Mouse (Mus musculus): ENCODE data around the gene Atf7ip. TPM values are rescaled to one million over a fixed set of nuclear protein-coding genes. Genes with fewer than 3 reads are reported as not detected.

Atf7ip gene
- polyA plus RNA-seq, 1 experiment from 2014 or later = 21.0 TPM

GRCm38 (mm10) chr6:136658303-136658702 lies 152.3 kb downstream of the Atf7ip start:
- WGBS = 70% methylated on average over 4 of the region's 4 CpGs
- no peak overlapping the region for H3K4me3 ChIP-seq (ENCODE audit: low read length)
- peaks cover 6% of the 10 kb centered on the region for H3K4me1 ChIP-seq (ENCODE audit: control insufficient read depth, insufficient read depth, low read length)
- H3K4me2 ChIP-seq (ENCODE audit: low read depth, low read length) = no peak overlapping the region
- no peaks in the 10 kb centered on the region for H3K36me3 ChIP-seq (ENCODE audit: control insufficient read depth, insufficient read depth, low read length)
- H3K27ac ChIP-seq (ENCODE audit: low read length) = no peak overlapping the region
- no peak overlapping the region for H3K9ac ChIP-seq (ENCODE audit: low read depth, low read length)
- no peaks in the 10 kb centered on the region for H3K9me3 ChIP-seq (ENCODE audit: control insufficient read depth, low read length)
- H3K27me3 ChIP-seq (replicated peaks; ENCODE audit: control insufficient read depth, insufficient read depth, low read length) = peaks cover 3% of the 10 kb centered on the region
- ATAC-seq = no peak

GRCm38 (mm10) chr6:136659226-136659625 lies 153.3 kb downstream of the Atf7ip start:
- H3K36me3 ChIP-seq (ENCODE audit: control insufficient read depth, insufficient read depth, low read length) = no peaks in the 10 kb centered on the region
- H3K4me1 ChIP-seq (ENCODE audit: control insufficient read depth, insufficient read depth, low read length) = peaks cover 6% of the 10 kb centered on the region
- WGBS = 90% methylated on average over 9 of the region's 9 CpGs
- no peak for ATAC-seq
- no peak overlapping the region for H3K9ac ChIP-seq (ENCODE audit: low read depth, low read length)
- H3K4me3 ChIP-seq (ENCODE audit: low read length) = no peak overlapping the region
- H3K27me3 ChIP-seq (replicated peaks; ENCODE audit: control insufficient read depth, insufficient read depth, low read length) = peaks cover 3% of the 10 kb centered on the region
- H3K4me2 ChIP-seq (ENCODE audit: low read depth, low read length) = no peak overlapping the region
- H3K27ac ChIP-seq (ENCODE audit: low read length) = no peak overlapping the region
- no peaks in the 10 kb centered on the region for H3K9me3 ChIP-seq (ENCODE audit: control insufficient read depth, low read length)

Other genes with a start within 250 kb of the Atf7ip start
- not detected in 2 replicates for gene Gm8994, start 178.6 kb upstream of the Atf7ip start, polyA plus RNA-seq (2015; fragmentation: Nextera tagmentation; extraction: Ambion mirVana)
- gene E330021D16Rik, start 90.6 kb upstream of the Atf7ip start, polyA plus RNA-seq (2015; fragmentation: Nextera tagmentation; extraction: Ambion mirVana) = not detected in 2 replicates
- gene Plbd1, start 155.8 kb downstream of the Atf7ip start, polyA plus RNA-seq (2015; fragmentation: Nextera tagmentation; extraction: Ambion mirVana) = 32.8 and 42.1 TPM in 2 replicates

All from intestine, embryonic 16.5 days (tissue).